Mouse (Mus musculus) forebrain, embryonic 13.5 days (tissue): ENCODE results near the gene B3gnt7. TPM values are rescaled to one million over a fixed set of nuclear protein-coding genes. Genes with fewer than 3 reads are reported as not detected.

Source experiments
- ATAC-seq: fragments of 200-750 bp; cut with Nextera tagmentation; 2 replicates; pipeline ENCODE4 v1.8.0; 2017
- H3K27ac ChIP-seq: fragments of 300-500 bp; sonication (generic); 2 replicates; pipeline ENCODE4 v1.5.1; 2015; ENCODE audit warnings: inconsistent platforms, mild to moderate bottlenecking, moderate library complexity
- H3K27me3 ChIP-seq: fragments of 300-500 bp; sonication (generic); 2 replicates; pipeline ENCODE4 v1.6.1; 2015; ENCODE audit warnings: mild to moderate bottlenecking, inconsistent platforms
- H3K36me3 ChIP-seq: fragments of 300-500 bp; sonication (generic); 2 replicates; pipeline ENCODE4 v1.6.1; 2015; ENCODE audit warnings: mild to moderate bottlenecking, inconsistent platforms; ENCODE audit not compliant: poor library complexity, severe bottlenecking
- H3K4me1 ChIP-seq: fragments of 300-500 bp; sonication (generic); 2 replicates; pipeline ENCODE4 v1.6.1; 2015; ENCODE audit warnings: inconsistent platforms
- H3K4me2 ChIP-seq: fragments of 300-500 bp; sonication (generic); 2 replicates; pipeline ENCODE4 v1.6.1; 2015; ENCODE audit warnings: inconsistent platforms, mild to moderate bottlenecking, moderate library complexity
- H3K4me3 ChIP-seq: fragments of 300-500 bp; sonication (generic); 2 replicates; pipeline ENCODE4 v1.5.1; 2015; ENCODE audit warnings: mild to moderate bottlenecking, inconsistent platforms
- H3K9ac ChIP-seq: fragments of 300-500 bp; sonication (generic); 2 replicates; pipeline ENCODE4 v1.6.1; 2015; ENCODE audit warnings: mild to moderate bottlenecking, inconsistent platforms
- H3K9me3 ChIP-seq: fragments of 300-500 bp; sonication (generic); replicated peaks from 2 replicates; pipeline ENCODE4 v1.6.1; 2016; ENCODE audit warnings: inconsistent platforms
- WGBS: fragments of 180-500 bp; shearing (Covaris S2); methylation state at CpG from one replicate; pipeline ENCODE4 v1.1.7; 2015; 5-methylcytosine and 5-hydroxymethylcytosine counted together
- polyA plus RNA-seq: library from polyadenylated mRNA; unstranded; fragments of >200 nt; fragmentation: Nextera tagmentation; extraction: Ambion mirVana; gene quantifications from 2 replicates; pipeline ENCODE4 v1.2.1, GENCODE M21; 2015

B3gnt7 gene
- polyA plus RNA-seq, result 1.5 and 2.1 TPM in 2 replicates

DNA sequence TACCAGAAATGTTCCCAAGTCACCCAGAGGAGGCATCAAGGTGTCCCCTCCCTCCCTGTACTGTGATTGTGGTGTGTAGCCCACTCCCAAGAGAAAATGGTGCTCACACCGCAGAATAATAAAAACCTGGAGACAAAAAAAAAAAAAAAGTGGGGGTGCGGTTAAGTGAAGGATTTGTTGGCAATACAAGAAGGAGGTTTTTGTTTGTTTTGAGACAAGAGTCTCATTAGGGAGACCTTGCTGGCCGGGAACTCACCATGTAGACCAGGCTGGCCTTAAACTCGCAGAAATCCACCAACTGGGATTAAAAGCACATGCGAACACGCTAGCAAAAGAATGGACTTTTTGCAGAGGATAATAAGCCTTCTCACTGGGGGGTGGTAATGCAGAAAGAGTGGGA is at the start of gene B3gnt7:
TSS of gene B3gnt7 (plus strand) at position 301 of the 400 bp plus-strand sequence.
- peaks cover 12% of the 10 kb centered on the region for H3K4me1 ChIP-seq
- H3K36me3 ChIP-seq, result no peaks in the 10 kb centered on the region
- H3K27ac ChIP-seq, result no peak within 1 kb of the TSS
- WGBS, result 15% methylated on average over 6 of the region's 6 CpGs
- peak within 1 kb of the TSS; percentile 92 for H3K4me2 ChIP-seq
- ATAC-seq, result no peak
- peak within 1 kb of the TSS; percentile 74 for H3K9ac ChIP-seq
- H3K9me3 ChIP-seq, result no peaks in the 10 kb centered on the region
- peak within 1 kb of the TSS; percentile 58 for H3K4me3 ChIP-seq
- peaks cover 57% of the 10 kb centered on the region for H3K27me3 ChIP-seq

DNA sequence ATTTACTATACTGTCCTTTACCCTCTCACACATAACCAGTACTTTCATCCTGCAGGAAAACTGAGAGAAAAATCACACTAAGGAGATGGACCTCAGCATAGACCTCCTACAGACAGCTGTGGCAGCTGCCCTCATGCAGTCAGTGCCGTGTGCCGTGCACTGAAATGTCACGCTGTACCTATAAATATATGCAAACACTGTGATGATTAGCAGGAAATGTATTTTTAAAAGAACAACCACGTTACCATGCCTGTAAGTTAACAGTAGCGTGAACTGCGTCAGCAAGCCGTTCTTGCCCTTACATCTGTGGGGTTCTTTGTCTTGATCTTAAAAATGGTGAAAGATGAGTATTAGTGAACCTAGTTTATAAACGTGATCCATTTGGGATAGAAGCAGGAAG is 49.2 kb upstream of the B3gnt7 start:
- Histone ChIP-seq H3K27ac (no peak overlapping the region), H3K36me3 (peaks cover 24% of the 10 kb centered on the region)
- 93% methylated on average over 8 of the region's 8 CpGs for WGBS

GRCm38 (mm10) chr1:86256311-86256710 is 46.3 kb upstream of the B3gnt7 start:
- no peaks in the 10 kb centered on the region for H3K4me1 ChIP-seq
- peaks cover 9% of the 10 kb centered on the region; the same call in 1 of the 2 replicates for H3K36me3 ChIP-seq
- no peak overlapping the region for H3K9ac ChIP-seq
- no peak overlapping the region for H3K27ac ChIP-seq
- H3K4me3 ChIP-seq, result no peak overlapping the region
- no peak overlapping the region for H3K4me2 ChIP-seq
- WGBS, result 79% methylated on average over 4 of the region's 4 CpGs
- no peak for ATAC-seq
- H3K9me3 ChIP-seq, result no peaks in the 10 kb centered on the region
- no peaks in the 10 kb centered on the region for H3K27me3 ChIP-seq

More for the DNA sequence above, 49.2 kb upstream of the B3gnt7 start:
- H3K9ac ChIP-seq, result no peak overlapping the region
- H3K4me3 ChIP-seq, result no peak overlapping the region
- H3K27me3 ChIP-seq, result no peaks in the 10 kb centered on the region
- no peaks in the 10 kb centered on the region for H3K9me3 ChIP-seq
- no peak for ATAC-seq
- no peak overlapping the region for H3K4me2 ChIP-seq
- H3K4me1 ChIP-seq, result no peaks in the 10 kb centered on the region

- 97% methylated on average over 8 of the region's 8 CpGs for WGBS
- no peaks in the 10 kb centered on the region for H3K9me3 ChIP-seq
- H3K27ac ChIP-seq, result no peak overlapping the region
- H3K4me1 ChIP-seq, result no peaks in the 10 kb centered on the region
- H3K36me3 ChIP-seq, result peaks cover 9% of the 10 kb centered on the region; the same call in 1 of the 2 replicates
- no peak overlapping the region for H3K4me2 ChIP-seq
- H3K27me3 ChIP-seq, result no peaks in the 10 kb centered on the region
- no peak for ATAC-seq
- H3K4me3 ChIP-seq, result no peak overlapping the region
- H3K9ac ChIP-seq, result no peak overlapping the region
Observed at GRCm38 (mm10) chr1:86257228-86257627, 45.4 kb upstream of the B3gnt7 start.

DNA sequence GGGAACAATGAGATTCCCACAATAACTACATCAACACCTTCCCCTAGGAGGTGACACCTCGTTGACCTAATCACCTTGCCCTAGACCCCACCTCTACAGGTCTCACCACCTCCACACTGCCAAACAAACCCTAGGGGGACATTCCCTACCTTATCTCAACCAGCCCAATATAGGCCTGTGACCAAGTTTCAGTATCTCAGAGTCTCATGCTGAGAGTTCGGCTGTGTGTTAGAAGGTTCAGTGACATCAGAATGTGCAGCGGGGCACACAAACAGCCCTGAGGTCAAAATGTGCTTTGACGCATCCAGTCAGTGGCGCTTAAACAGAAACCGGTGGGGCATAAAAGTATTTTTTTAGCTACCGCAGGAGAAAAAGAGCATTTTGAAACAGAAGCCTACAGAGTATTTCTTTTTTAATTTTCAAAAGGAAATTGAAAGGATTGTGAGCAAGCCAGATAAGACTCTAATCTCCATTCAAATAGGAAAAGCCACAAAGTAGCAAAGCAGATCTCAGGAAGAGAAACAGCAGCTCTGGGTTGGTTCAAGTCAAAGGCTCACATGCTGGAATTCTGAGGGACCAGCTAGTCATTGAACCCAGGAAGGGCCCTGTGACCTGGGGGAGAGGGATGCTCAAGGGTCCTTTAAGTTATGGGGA is 44.3 kb upstream of the B3gnt7 start:
- no peak overlapping the region for H3K9ac ChIP-seq
- no peak for ATAC-seq
- 74% methylated on average over 7 of the region's 7 CpGs for whole genome bisulfite sequencing
- no peak overlapping the region for H3K4me2 ChIP-seq
- H3K4me1 ChIP-seq, result no peaks in the 10 kb centered on the region
- H3K27ac ChIP-seq, result no peak overlapping the region
- no peak overlapping the region for H3K4me3 ChIP-seq
- H3K9me3 ChIP-seq, result no peaks in the 10 kb centered on the region
- H3K36me3 ChIP-seq, result peaks cover 9% of the 10 kb centered on the region; the same call in 1 of the 2 replicates
- H3K27me3 ChIP-seq, result no peaks in the 10 kb centered on the region

DNA sequence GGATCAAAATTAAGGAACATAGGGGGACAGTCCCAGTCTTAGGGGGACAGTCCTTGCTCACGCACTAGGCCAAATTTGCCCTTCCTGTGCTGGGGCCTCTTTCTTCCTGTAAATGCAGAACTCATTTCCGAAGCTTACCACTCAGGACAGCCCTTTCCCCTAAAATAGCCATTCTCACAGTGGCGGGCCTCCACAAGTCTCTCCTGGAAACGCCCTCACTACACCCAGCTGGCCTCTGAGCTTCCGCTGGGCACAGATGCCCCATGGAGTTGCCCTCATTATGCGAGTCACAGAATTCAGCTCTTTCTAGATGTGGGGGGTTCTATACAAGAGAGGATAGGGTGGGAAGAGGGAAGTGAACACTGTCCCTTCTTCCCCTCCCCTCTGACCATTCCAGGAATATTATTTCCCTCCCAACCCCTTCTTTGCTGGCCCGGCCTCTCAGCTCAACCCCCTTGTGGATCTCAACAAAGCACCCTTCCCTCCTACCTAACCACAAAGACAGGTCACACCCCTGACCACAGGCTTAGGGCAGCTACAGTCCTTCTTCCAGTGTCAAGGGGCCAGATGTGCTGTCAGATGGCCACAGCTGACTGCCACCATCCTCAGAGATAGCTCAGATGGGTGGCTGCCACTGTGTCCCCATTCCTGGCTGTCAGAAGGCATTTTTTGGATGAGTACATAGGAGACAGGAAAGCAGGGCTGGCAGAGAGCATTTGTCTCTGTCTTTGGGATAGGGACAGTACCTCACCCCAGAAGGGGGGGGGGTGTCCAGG is 38.9 kb upstream of the B3gnt7 start:
- Histone ChIP-seq H3K9me3 (no peaks in the 10 kb centered on the region), H3K27ac (no peak overlapping the region), H3K4me2 (no peak overlapping the region), H3K27me3 (no peaks in the 10 kb centered on the region), H3K9ac (no peak overlapping the region), H3K4me3 (no peak overlapping the region), H3K4me1 (no peaks in the 10 kb centered on the region), H3K36me3 (no peaks in the 10 kb centered on the region)
- ATAC-seq, result no peak
- WGBS, result 67% methylated on average over 7 of the region's 7 CpGs

GRCm38 (mm10) chr1:86265060-86265459 is 37.6 kb upstream of the B3gnt7 start:
- H3K9ac ChIP-seq, result no peak overlapping the region
- no peaks in the 10 kb centered on the region for H3K4me1 ChIP-seq
- no peak overlapping the region for H3K27ac ChIP-seq
- no peaks in the 10 kb centered on the region for H3K9me3 ChIP-seq
- no peaks in the 10 kb centered on the region for H3K27me3 ChIP-seq
- ATAC-seq, result no peak
- no peak overlapping the region for H3K4me3 ChIP-seq
- WGBS, result 74% methylated on average over 3 of the region's 3 CpGs
- H3K4me2 ChIP-seq, result no peak overlapping the region
- H3K36me3 ChIP-seq, result no peaks in the 10 kb centered on the region

DNA sequence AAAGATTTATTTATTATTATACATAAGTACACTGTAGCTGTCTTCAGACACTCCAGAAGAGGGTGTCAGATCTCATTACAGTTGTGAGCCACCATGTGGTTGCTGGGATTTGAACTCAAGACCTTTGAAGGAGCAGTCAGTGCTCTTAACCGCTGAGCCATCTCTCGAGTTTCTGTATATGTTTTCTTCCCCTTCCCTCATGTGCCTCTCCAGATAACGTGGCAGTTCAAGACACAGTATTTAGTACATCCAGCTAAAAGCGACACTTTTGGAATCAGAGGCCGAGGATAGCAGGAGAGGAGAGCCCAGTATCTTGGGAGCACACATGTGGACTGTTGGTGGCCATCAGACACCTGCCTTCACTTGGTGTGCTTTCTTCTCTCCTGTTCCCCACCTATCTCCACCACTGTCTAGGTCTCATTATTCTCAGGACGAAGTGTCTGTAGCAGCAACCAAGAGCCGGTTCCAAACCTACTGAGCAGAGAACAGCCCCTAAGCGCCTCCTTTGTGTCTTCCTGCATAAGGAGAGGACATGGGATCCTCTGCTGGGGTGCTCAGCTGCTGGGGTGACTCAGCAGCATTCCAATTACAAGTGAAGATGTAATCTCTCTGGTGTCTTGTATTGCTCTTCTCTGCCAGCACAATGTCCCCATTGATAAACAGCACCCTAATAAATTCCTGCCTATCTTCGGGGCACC is 34.0 kb upstream of the B3gnt7 start:
- Histone ChIP-seq H3K27me3 (no peaks in the 10 kb centered on the region), H3K27ac (no peak overlapping the region), H3K9me3 (no peaks in the 10 kb centered on the region), H3K4me1 (no peaks in the 10 kb centered on the region), H3K4me2 (no peak overlapping the region), H3K9ac (no peak overlapping the region), H3K36me3 (no peaks in the 10 kb centered on the region), H3K4me3 (no peak overlapping the region)
- ATAC-seq, result no peak
- WGBS, result 90% methylated on average over 9 of the region's 9 CpGs

DNA sequence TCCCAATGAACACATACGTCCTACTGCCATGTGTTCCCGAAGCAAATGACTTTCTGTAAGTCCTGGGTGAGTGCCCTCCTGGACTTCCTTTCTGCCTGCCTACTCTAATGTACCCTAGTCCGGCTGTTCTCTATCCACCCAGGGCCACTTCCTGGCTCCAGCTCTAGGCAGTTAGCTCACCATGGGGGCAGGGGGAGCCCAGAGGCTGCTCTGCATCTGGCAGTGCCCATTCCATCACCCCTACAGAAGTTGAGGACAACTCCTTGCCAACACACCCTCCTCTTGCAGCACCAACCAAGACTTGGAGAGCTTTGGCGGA is 33.5 kb upstream of the B3gnt7 start:
- H3K9me3 ChIP-seq, result no peaks in the 10 kb centered on the region
- no peak overlapping the region for H3K27ac ChIP-seq
- no peak overlapping the region for H3K4me2 ChIP-seq
- WGBS, result 86% methylated on average over 4 of the region's 4 CpGs
- H3K27me3 ChIP-seq, result no peaks in the 10 kb centered on the region
- H3K9ac ChIP-seq, result no peak overlapping the region
- no peak for ATAC-seq
- H3K4me1 ChIP-seq, result no peaks in the 10 kb centered on the region
- no peak overlapping the region for H3K4me3 ChIP-seq
- H3K36me3 ChIP-seq, result no peaks in the 10 kb centered on the region

DNA sequence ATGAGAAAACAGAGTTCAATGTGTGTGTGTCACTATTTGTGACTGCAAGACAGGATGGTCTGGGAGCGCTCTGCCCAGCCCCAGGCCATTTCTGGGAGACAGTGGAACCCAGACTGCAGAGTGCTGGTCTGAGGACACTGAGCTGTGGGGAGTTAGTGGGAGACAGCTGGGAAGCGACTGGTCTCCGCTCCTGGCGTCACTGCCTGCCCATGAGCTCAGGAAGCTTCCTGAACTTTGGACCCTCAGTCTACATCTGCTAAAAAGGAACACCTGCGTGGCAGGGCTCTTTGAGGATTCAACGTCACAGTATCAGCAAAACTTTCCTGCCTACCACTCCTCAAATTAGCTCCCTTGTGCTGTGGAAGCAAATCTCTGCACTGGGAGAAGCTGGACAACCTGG is 30.9 kb upstream of the B3gnt7 start:
- Histone ChIP-seq H3K4me3 (no peak overlapping the region), H3K9me3 (no peaks in the 10 kb centered on the region), H3K36me3 (no peaks in the 10 kb centered on the region), H3K4me1 (no peaks in the 10 kb centered on the region), H3K9ac (no peak overlapping the region), H3K4me2 (no peak overlapping the region), H3K27ac (no peak overlapping the region), H3K27me3 (no peaks in the 10 kb centered on the region)
- ATAC-seq, result no peak
- WGBS, result 92% methylated on average over 6 of the region's 6 CpGs

DNA sequence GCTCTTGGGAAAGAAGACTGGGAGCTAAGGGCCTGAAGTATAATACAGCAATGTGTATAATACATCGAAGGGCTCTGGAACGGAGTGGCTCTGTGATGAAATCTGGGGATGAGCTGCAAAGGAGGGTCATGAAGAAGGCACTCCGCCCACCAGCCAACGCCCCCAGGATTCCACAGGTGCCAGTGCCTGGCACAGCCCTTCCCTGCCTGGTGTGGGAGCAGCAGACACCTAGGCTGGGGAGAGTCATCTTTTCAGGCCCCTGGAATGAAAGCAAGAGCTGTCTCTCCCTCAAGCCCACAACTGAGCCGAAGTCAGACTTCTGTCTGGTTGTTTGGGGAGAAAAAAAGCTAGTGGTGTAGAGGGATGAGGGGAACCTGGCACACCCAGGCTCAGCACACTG is 25.6 kb upstream of the B3gnt7 start:
- H3K4me2 ChIP-seq, result no peak overlapping the region
- no peaks in the 10 kb centered on the region for H3K27me3 ChIP-seq
- no peak overlapping the region for H3K4me3 ChIP-seq
- WGBS, result 93% methylated on average over 5 of the region's 5 CpGs
- H3K9me3 ChIP-seq, result no peaks in the 10 kb centered on the region
- no peak for ATAC-seq
- H3K27ac ChIP-seq, result no peak overlapping the region
- H3K9ac ChIP-seq, result no peak overlapping the region
- no peaks in the 10 kb centered on the region for H3K36me3 ChIP-seq
- no peaks in the 10 kb centered on the region for H3K4me1 ChIP-seq

DNA sequence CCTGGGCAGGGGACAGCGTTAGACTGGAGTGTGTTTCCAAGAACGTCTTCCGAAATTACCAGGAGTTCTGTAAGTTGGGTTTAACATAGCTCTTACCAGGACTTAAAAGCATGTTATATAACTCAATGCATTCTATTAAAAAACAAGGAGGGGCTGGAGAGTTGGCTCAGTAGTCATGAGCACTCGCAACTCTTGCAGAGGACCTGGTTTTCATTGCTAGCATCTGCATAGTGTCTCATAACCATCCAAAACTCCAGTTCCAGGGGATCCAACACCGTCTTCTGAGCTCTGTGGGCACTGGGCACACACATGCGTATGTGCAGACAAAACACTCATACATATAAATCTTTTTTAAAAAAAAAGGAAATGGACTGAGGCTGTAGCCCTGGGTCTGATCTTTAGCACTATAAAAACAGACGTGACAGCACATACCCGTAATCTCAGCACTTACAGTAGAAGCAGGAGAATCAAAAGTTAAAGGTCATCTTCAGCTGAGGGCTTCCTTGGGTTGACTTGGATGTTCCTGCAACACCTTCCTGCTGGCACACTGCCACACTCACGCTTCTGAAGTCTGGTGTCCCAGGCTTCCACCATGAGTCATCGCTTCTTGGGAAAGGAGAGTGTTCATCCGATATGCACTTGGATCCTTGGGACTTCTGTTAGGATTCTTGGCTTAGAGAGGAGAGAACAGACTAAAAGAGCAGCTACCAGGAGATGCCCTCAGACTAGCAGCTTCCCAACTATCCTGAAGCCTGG is 20.7 kb upstream of the B3gnt7 start:
- H3K4me2 ChIP-seq, result no peak overlapping the region
- no peaks in the 10 kb centered on the region for H3K4me1 ChIP-seq
- H3K36me3 ChIP-seq, result no peaks in the 10 kb centered on the region
- no peak overlapping the region for H3K9ac ChIP-seq
- no peak for ATAC-seq
- H3K9me3 ChIP-seq, result no peaks in the 10 kb centered on the region
- no peak overlapping the region for H3K27ac ChIP-seq
- 92% methylated on average over 11 of the region's 11 CpGs for WGBS
- no peak overlapping the region for H3K4me3 ChIP-seq
- H3K27me3 ChIP-seq, result no peaks in the 10 kb centered on the region
